Mouse (Mus musculus) testis, adult 2 months (tissue): ENCODE measurements around the gene Gna15.

Experiments
- CTCF ChIP-seq: fragments of 200-500 bp; IDR thresholded peaks from 2 replicates; pipeline ENCODE4 v1.5.1; 2012; ENCODE audit warnings: low read depth, mild to moderate bottlenecking, inconsistent platforms, low read length, moderate library complexity; ENCODE audit not compliant: control insufficient read depth, insufficient read depth, insufficient replicate concordance
- POLR2A ChIP-seq: fragments of 200-500 bp; IDR thresholded peaks from 2 replicates; pipeline ENCODE4 v1.6.1; 2012; ENCODE audit warnings: low read depth, mild to moderate bottlenecking, inconsistent platforms, low read length, moderate library complexity; ENCODE audit not compliant: control insufficient read depth

DNA sequence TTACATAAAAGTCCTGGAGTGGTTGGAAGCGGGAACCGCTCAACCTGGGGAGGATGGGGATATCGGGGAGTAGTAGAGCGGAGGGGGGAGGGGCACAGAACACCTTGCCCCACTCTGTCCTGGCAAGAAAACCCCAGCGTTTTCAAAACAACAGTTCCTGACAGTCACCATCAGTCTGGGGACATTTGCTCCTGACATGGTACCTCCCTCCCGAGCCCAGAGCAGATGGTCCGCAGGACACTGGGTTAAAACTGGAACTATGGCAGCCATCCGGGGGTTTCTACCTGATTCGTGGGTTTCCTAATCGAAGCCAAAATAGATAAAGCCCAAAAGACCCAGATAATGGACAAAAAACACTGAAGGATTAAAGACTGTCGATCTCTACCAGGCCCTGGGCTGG is 63.1 kb downstream of the Gna15 start:
- TF ChIP-seq POLR2A (no peak), CTCF (no peak)
